Mouse (Mus musculus) MEL (cell line): ENCODE data around the gene Acap1. TPM values are rescaled to one million over a fixed set of nuclear protein-coding genes. Genes with fewer than 3 reads are reported as not detected.

Experiments
- DNase-seq: peaks from one replicate; pipeline ENCODE4 v3.0.0; 2011; ENCODE audit warnings: low read depth, low spot score
- H3K27ac ChIP-seq: 2 replicates; pipeline ENCODE4 v1.5.1; 2012; ENCODE audit warnings: low read depth, mild to moderate bottlenecking, control low read depth, low read length, moderate library complexity; ENCODE audit not compliant: control insufficient read depth
- H3K27me3 ChIP-seq, 2 experiments: fragments of 150-350 bp in 1 of 2; sonication (generic) in 1 of 2; 2 replicates each; pipeline ENCODE4 v1.6.1; 2012; ENCODE audit warnings: low read length in 2 of 2, mild to moderate bottlenecking in 2 of 2, improper control_type of control experiment in 1 of 2, moderate library complexity in 1 of 2; ENCODE audit not compliant: insufficient read depth in 2 of 2, control insufficient read depth in 1 of 2
- H3K36me3 ChIP-seq, 2 experiments: 2 replicates each; pipeline ENCODE4 v1.6.1; 2012 to 2014; ENCODE audit warnings: low read length in 2 of 2, improper control_type of control experiment in 1 of 2, inconsistent platforms in 1 of 2, mild to moderate bottlenecking in 1 of 2; ENCODE audit not compliant: insufficient read depth in 2 of 2, control insufficient read depth in 1 of 2
- H3K4me1 ChIP-seq, 2 experiments: fragments of 150-350 bp in 1 of 2; sonication (generic) in 1 of 2; 2 replicates each; pipeline ENCODE4 v1.6.1; 2012; ENCODE audit warnings: low read length in 2 of 2, improper control_type of control experiment in 1 of 2, mild to moderate bottlenecking in 1 of 2; ENCODE audit not compliant: insufficient read depth in 2 of 2, control insufficient read depth in 1 of 2
- H3K4me3 ChIP-seq, 2 experiments: fragments of 150-350 bp in 1 of 2; sonication (generic) in 1 of 2; 2 replicates each; pipeline ENCODE4 v1.5.1; 2012; ENCODE audit warnings: low read depth in 2 of 2, low read length in 2 of 2, mild to moderate bottlenecking in 2 of 2, moderate library complexity in 2 of 2, control low read depth in 1 of 2, improper control_type of control experiment in 1 of 2; ENCODE audit not compliant: control insufficient read depth in 1 of 2, insufficient read depth in 1 of 2
- H3K79me2 ChIP-seq: 2 replicates; pipeline ENCODE4 v1.6.1; 2012; ENCODE audit warnings: mild to moderate bottlenecking, low read length, moderate library complexity; ENCODE audit not compliant: control insufficient read depth, poor library complexity, insufficient read depth
- H3K9ac ChIP-seq: 2 replicates; pipeline ENCODE4 v1.6.1; 2012; ENCODE audit warnings: low read depth, mild to moderate bottlenecking, control low read depth, low read length, moderate library complexity; ENCODE audit not compliant: control insufficient read depth, poor library complexity, severe bottlenecking
- H3K9me3 ChIP-seq: fragments of 150-350 bp; sonication (generic); replicated peaks from 2 replicates; pipeline ENCODE4 v1.6.1; 2012; ENCODE audit warnings: mild to moderate bottlenecking, low read length, improper control_type of control experiment, moderate library complexity; ENCODE audit not compliant: insufficient read depth
- BHLHE40 ChIP-seq: IDR thresholded peaks from 2 replicates; pipeline ENCODE4 v1.6.1; 2012; ENCODE audit warnings: low read depth, mild to moderate bottlenecking, inconsistent platforms, low read length, improper control_type of control experiment, borderline replicate concordance
- CHD1 ChIP-seq: IDR thresholded peaks from 2 replicates; pipeline ENCODE4 v1.6.1; 2012; ENCODE audit warnings: low read depth, mild to moderate bottlenecking, inconsistent platforms, low read length, improper control_type of control experiment
- CTCF ChIP-seq, 3 experiments: IDR thresholded peaks in 2 of 3; conservative IDR thresholded peaks in 1 of 3; 2 replicates each; pipeline ENCODE4 v1.5.1; 2011 to 2012; ENCODE audit warnings: low read length in 3 of 3, low read depth in 2 of 3, mild to moderate bottlenecking in 2 of 3, improper control_type of control experiment in 1 of 3, inconsistent platforms in 1 of 3, mixed read lengths in 1 of 3, moderate library complexity in 1 of 3; ENCODE audit not compliant: control insufficient read depth in 1 of 3, insufficient read depth in 1 of 3, poor library complexity in 1 of 3, severe bottlenecking in 1 of 3
- EP300 ChIP-seq, 2 experiments: IDR thresholded peaks; 2 replicates each; pipeline ENCODE4 v1.6.1; 2011; ENCODE audit warnings: improper control_type of control experiment in 2 of 2, low read length in 2 of 2, low read depth in 1 of 2, mild to moderate bottlenecking in 1 of 2
- ETS1 ChIP-seq: IDR thresholded peaks from 2 replicates; pipeline ENCODE4 v1.6.1; 2012; ENCODE audit warnings: low read depth, mild to moderate bottlenecking, inconsistent platforms, low read length, improper control_type of control experiment, moderate library complexity
- GABPA ChIP-seq: IDR thresholded peaks from 2 replicates; pipeline ENCODE4 v1.6.1; 2012; ENCODE audit warnings: low read depth, mild to moderate bottlenecking, inconsistent platforms, low read length, improper control_type of control experiment, moderate library complexity
- GATA1 ChIP-seq: IDR thresholded peaks from 2 replicates; pipeline ENCODE4 v1.6.1; 2011; ENCODE audit warnings: low read depth, low read length, improper control_type of control experiment
- HCFC1 ChIP-seq: IDR thresholded peaks from 2 replicates; pipeline ENCODE4 v1.6.1; 2012; ENCODE audit warnings: low read depth, mild to moderate bottlenecking, inconsistent platforms, low read length, improper control_type of control experiment, moderate library complexity
- KAT2A ChIP-seq: conservative IDR thresholded peaks from 2 replicates; pipeline ENCODE4 v1.6.1; 2012; ENCODE audit warnings: low read depth, low read length, improper control_type of control experiment, inconsistent platforms
- MAX ChIP-seq: IDR thresholded peaks from 2 replicates; pipeline ENCODE4 v1.6.1; 2011; ENCODE audit warnings: low read length, improper control_type of control experiment
- MAZ ChIP-seq: IDR thresholded peaks from 2 replicates; pipeline ENCODE4 v1.6.1; 2012; ENCODE audit warnings: low read depth, mild to moderate bottlenecking, inconsistent platforms, low read length, improper control_type of control experiment
- MEF2A ChIP-seq: IDR thresholded peaks from 2 replicates; pipeline ENCODE4 v1.6.1; 2014; ENCODE audit warnings: low read depth, mild to moderate bottlenecking, inconsistent platforms, low read length, improper control_type of control experiment; ENCODE audit not compliant: poor library complexity, insufficient replicate concordance, severe bottlenecking; ENCODE audit errors: extremely low read depth
- MXI1 ChIP-seq: IDR thresholded peaks from 2 replicates; pipeline ENCODE4 v1.6.1; 2011; ENCODE audit warnings: mild to moderate bottlenecking, low read depth, low read length, improper control_type of control experiment
- MYC ChIP-seq: IDR thresholded peaks from 2 replicates; pipeline ENCODE4 v1.6.1; 2011; ENCODE audit warnings: low read depth, mild to moderate bottlenecking, low read length, improper control_type of control experiment, moderate library complexity
- NELFE ChIP-seq: IDR thresholded peaks from 2 replicates; pipeline ENCODE4 v1.6.1; 2011; ENCODE audit warnings: low read depth, low read length, improper control_type of control experiment
- POLR2A ChIP-seq, 2 experiments: IDR thresholded peaks; 2 replicates each; pipeline ENCODE4 v1.6.1; 2011 to 2012; ENCODE audit warnings: low read length in 2 of 2, mild to moderate bottlenecking in 2 of 2, control low read depth in 1 of 2, improper control_type of control experiment in 1 of 2, low read depth in 1 of 2, moderate library complexity in 1 of 2; ENCODE audit not compliant: control insufficient read depth in 1 of 2, insufficient read depth in 1 of 2, poor library complexity in 1 of 2
- POLR2AphosphoS2 ChIP-seq: IDR thresholded peaks from 2 replicates; pipeline ENCODE4 v1.6.1; 2011; ENCODE audit warnings: low read length, improper control_type of control experiment
- RCOR1 ChIP-seq: IDR thresholded peaks from 2 replicates; pipeline ENCODE4 v1.6.1; 2012; ENCODE audit warnings: low read depth, mild to moderate bottlenecking, inconsistent platforms, low read length, improper control_type of control experiment
- SIN3A ChIP-seq: IDR thresholded peaks from 2 replicates; pipeline ENCODE4 v1.6.1; 2012; ENCODE audit warnings: low read length, improper control_type of control experiment, inconsistent platforms
- SMC3 ChIP-seq: IDR thresholded peaks from 2 replicates; pipeline ENCODE4 v1.6.1; 2011; ENCODE audit warnings: low read depth, low read length, improper control_type of control experiment
- TAL1 ChIP-seq: IDR thresholded peaks from 2 replicates; pipeline ENCODE4 v1.6.1; 2012; ENCODE audit warnings: mild to moderate bottlenecking, inconsistent platforms, low read length, moderate library complexity, mixed read lengths
- TBP ChIP-seq: IDR thresholded peaks from 2 replicates; pipeline ENCODE4 v1.8.0; 2011; ENCODE audit warnings: low read depth, low read length, improper control_type of control experiment
- TCF12 ChIP-seq: IDR thresholded peaks from 2 replicates; pipeline ENCODE4 v1.6.1; 2014; ENCODE audit warnings: low read depth, mild to moderate bottlenecking, inconsistent platforms, low read length, improper control_type of control experiment, moderate library complexity
- UBTF ChIP-seq: IDR thresholded peaks from 2 replicates; pipeline ENCODE4 v1.6.1; 2012; ENCODE audit warnings: low read depth, mild to moderate bottlenecking, inconsistent platforms, low read length, improper control_type of control experiment, moderate library complexity, borderline replicate concordance; ENCODE audit not compliant: insufficient read depth
- USF1 ChIP-seq: IDR thresholded peaks from 2 replicates; pipeline ENCODE4 v1.6.1; 2014; ENCODE audit warnings: low read depth, mild to moderate bottlenecking, inconsistent platforms, low read length, improper control_type of control experiment, moderate library complexity
- USF2 ChIP-seq, 2 experiments: IDR thresholded peaks; 2 replicates each; pipeline ENCODE4 v1.6.1; 2011 to 2012; ENCODE audit warnings: improper control_type of control experiment in 2 of 2, low read length in 2 of 2, borderline replicate concordance in 1 of 2, inconsistent platforms in 1 of 2, low read depth in 1 of 2, mild to moderate bottlenecking in 1 of 2; ENCODE audit not compliant: insufficient read depth in 1 of 2
- ZKSCAN1 ChIP-seq: IDR thresholded peaks from 2 replicates; pipeline ENCODE4 v1.6.1; 2012; ENCODE audit warnings: low read depth, mild to moderate bottlenecking, inconsistent platforms, low read length, improper control_type of control experiment, moderate library complexity
- ZMIZ1 ChIP-seq: IDR thresholded peaks from 2 replicates; pipeline ENCODE4 v1.6.1; 2012; ENCODE audit warnings: low read depth, mild to moderate bottlenecking, inconsistent platforms, low read length, improper control_type of control experiment, moderate library complexity
- polyA plus RNA-seq, 2 experiments: library from polyadenylated mRNA; stranded (reverse) in 1 of 2; unstranded in 1 of 2; fragments of >175 nt in 1 of 2; fragments of >200 nt in 1 of 2; gene quantifications; 2 replicates each; pipeline versions ENCODE4 v1.2.1 to v1.2.4; 2012; ENCODE audit warnings: low replicate concordance in 2 of 2, low read depth in 1 of 2; ENCODE audit not compliant: insufficient read length in 2 of 2, insufficient read depth in 1 of 2, missing spikeins in 1 of 2
- total RNA-seq: library from RNA; depleted of rRNA; stranded (reverse); fragments of 300-350 nt; gene quantifications from 2 replicates; pipeline ENCODE4 v1.2.3, GENCODE M21; 2012

The Acap1 gene
- total and polyA plus RNA-seq, 3 experiments = 20.7 to 42.2 TPM; not detected in 1

GRCm38 (mm10) chr11:69853994-69854393 lies 41.3 kb downstream of the Acap1 start:
- TF ChIP-seq USF1 (peak; percentile 100), RCOR1 (peak; percentile 48), SIN3A (peak; percentile 78), TBP (peak; percentile 79; the same call in 1 of the 2 replicates), POLR2AphosphoS2 (peak; percentile 96), MYC (0 out of 2 replicates have a peak, but pooled peaks have one; percentile 85), ZKSCAN1 (no peak), GABPA (no peak), NELFE (peak; percentile 83), UBTF (no peak), ETS1 (peak; percentile 87), TCF12 (peak; percentile 99), MEF2A (no peak), KAT2A (no peak), EP300 (IDR thresholded peaks at IDR 0.05; ENCODE audit: low read depth in 1 of 2, low read length in 2 of 2) (peak; percentile 82 to 95), HCFC1 (peak; percentile 73), CHD1 (no peak), POLR2A (IDR thresholded peaks at IDR 0.05; ENCODE audit: control insufficient read depth in 1 of 2, insufficient read depth in 1 of 2, low read depth in 1 of 2, low read length in 2 of 2, poor library complexity in 1 of 2) (peak; percentile 41 to 86; a peak in 2 of 4 replicates), MXI1 (peak; percentile 83), SMC3 (no peak), MAZ (no peak), CTCF (IDR thresholded peaks at IDR 0.05 in 2 of 3, conservative IDR thresholded peaks at IDR 0.05 in 1 of 3; ENCODE audit: control insufficient read depth in 1 of 3, insufficient read depth in 1 of 3, low read depth in 2 of 3, low read length in 3 of 3, poor library complexity in 1 of 3, severe bottlenecking in 1 of 3) (no peak), TAL1 (peak; percentile 98), GATA1 (peak; percentile 98), MAX (peak; percentile 100), ZMIZ1 (peak; percentile 75), USF2 (IDR thresholded peaks at IDR 0.05; ENCODE audit: borderline replicate concordance in 1 of 2, insufficient read depth in 1 of 2, low read depth in 1 of 2, low read length in 2 of 2) (peak; percentile 98 to 99), BHLHE40 (peak; percentile 94)
- peaks cover 0 to 12% of the 10 kb centered on the region in 2 experiments; a peak in 2 of 4 replicates for H3K36me3 ChIP-seq
- peak overlapping the region; percentile 75 for H3K27ac ChIP-seq
- H3K9me3 ChIP-seq = no peaks in the 10 kb centered on the region
- H3K4me3 ChIP-seq = peak overlapping the region; percentile 21 to 42
- no peaks in the 10 kb centered on the region for H3K27me3 ChIP-seq
- DNase-seq = peak; percentile 98
- H3K4me1 ChIP-seq = peaks cover 7 to 21% of the 10 kb centered on the region in 2 experiments; a peak in 3 of 4 replicates
- no peaks in the 10 kb centered on the region for H3K79me2 ChIP-seq
- peak overlapping the region; percentile 38 for H3K9ac ChIP-seq
